Mouse (Mus musculus) monocyte, adult 5-6 weeks (primary cell): ENCODE measurements around the gene P2ry10b. TPM values are rescaled to one million over a fixed set of nuclear protein-coding genes. Genes with fewer than 3 reads are reported as not detected.

Source experiments
- ATAC-seq: fragments of 153-309, 156-312 bp; replicated peaks from 2 replicates; pipeline ENCODE4 v1.8.0; 2017; ENCODE audit warnings: mild to moderate bottlenecking; ENCODE audit not compliant: low TSS enrichment, insufficient number of reproducible peaks, severe bottlenecking, poor library complexity, low FRiP score
- total RNA-seq: library from RNA; stranded (forward); fragments of 200-1000, 200-491, 200-594 nt; gene quantifications from 3 replicates; pipeline ENCODE4 v1.2.3, GENCODE M21; 2017

P2ry10b gene
- total RNA-seq, result 34.3 to 39.3 TPM (median 36.2 TPM) in 3 replicates

DNA sequence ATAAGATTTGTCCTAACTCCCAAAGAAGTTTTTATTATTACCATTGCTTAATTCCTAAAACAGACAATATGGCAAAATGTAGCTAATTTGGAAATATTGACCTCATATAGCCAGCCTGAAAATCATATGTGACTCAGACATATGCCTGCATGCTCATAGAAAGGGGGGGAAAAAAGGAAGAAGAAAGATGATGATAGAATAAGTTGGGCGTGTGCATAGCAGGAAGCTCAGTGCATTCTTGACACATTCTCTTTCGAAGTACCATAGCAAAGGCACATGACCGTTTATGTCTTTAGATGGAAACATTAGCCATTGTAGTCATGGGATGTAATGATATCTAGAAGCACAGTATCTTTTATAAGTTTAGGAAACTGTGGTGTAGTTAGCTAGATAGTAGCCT lies at the start of gene P2ry10b:
TSS of gene P2ry10b (plus strand) at position 247 of the 400 bp plus-strand sequence.
- peak; percentile 73 for ATAC-seq

DNA sequence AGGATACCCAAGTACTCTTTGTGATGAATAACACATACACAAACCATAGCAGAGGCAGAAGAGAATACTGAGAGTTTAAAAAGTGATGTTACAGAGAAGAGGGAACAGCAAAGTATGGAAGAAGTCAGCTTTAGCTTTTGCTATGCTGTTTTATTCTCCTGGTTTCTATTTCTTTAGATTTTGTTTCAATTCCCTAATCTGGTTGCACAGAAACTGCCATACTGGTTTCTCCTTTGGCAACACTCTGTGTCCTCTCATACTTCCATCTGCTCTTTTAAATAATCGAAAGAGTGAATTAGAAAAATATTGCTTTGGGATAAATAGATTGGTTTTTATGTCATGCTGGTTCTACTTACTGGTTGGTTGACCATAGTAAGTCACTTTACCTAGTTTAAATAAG lies 32.4 kb upstream of the P2ry10b start:
- ATAC-seq, result no peak

DNA sequence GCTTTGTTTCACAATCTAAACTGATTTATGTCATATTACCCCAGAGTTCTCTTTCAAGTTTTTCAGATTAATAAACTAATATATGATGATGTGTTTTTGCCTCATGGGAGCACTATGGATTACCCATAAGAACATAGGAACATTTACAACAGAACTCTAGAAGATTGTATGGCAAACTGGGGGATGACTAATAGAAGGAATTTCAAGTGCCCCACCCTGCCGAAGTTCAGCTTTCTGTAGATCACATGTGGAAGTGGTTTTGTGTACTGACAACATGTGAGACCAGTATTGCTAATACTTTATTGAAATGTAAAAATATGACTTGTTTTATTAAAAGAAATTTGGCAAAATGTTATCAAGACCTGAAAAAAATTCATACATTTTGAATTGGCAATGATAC lies 31.7 kb upstream of the P2ry10b start:
- ATAC-seq, result no peak

DNA sequence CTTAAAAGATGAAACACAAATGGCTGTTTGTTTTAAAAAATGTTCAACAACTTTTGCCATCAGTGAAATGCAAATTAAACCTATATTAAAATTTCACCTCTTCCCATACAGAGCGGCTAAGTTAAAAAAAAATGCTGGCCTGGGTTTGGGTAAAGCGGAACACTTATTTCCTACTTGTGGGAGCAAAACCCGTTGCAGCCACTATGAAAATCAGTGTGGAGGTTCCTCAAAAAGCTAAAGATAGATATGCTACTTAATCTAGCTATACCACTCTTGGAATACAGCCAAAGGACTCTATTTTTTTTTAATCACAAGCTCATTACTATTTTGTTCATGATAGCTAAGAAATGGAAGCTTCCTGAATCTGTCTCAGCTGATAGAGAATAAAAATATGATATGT lies 5.5 kb upstream of the P2ry10b start:
- 0 out of 2 replicates have a peak, but pooled peaks have one; percentile 50 for ATAC-seq

DNA sequence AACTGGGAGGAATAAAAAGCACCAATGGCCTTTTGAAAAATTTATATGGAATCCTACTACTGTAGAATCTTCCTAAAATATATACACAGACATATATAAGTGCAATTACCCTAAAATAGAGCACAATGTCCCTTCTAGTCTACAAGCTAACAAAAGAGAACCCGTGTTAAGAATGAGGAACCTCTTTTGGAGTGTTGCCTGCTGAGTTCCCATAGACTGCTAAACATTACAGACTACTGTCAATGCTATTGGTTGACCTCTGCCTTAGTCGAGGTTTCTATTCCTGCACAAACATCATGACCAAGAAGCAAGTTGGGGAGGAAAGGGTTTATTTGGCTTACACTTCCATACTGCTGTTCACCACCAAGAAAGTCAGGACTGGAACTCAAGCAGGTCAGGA lies 4.8 kb upstream of the P2ry10b start:
- peak; percentile 90 for ATAC-seq

DNA sequence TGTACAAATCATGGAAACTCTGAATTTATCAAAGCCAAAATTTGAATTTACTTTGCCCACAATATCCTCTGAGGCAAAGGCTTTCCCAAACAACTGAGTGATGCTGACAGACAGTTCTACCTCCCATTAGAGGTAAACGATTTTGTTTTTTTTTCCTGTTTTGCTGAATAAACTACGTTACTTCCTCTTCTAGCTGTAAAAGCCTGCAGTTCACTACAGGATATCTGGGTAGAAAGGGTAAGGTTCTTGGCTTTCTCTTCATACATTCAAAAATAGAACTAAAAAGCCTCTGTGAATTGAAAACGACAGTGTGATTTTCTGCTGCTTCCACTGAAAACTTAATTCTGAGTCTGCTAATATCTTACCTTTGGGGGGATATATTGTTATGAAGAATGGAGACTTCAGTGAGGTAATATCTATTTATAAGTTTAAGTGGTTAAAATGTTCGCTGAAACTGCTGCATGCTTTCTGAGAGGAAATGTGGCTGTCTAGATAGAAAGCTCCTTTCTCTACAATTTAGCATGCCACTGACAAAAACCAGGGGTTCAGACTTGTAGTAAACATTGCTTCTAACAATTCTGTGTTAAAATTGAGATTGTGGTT lies 765 bp downstream of the P2ry10b start:
- no peak for ATAC-seq

DNA sequence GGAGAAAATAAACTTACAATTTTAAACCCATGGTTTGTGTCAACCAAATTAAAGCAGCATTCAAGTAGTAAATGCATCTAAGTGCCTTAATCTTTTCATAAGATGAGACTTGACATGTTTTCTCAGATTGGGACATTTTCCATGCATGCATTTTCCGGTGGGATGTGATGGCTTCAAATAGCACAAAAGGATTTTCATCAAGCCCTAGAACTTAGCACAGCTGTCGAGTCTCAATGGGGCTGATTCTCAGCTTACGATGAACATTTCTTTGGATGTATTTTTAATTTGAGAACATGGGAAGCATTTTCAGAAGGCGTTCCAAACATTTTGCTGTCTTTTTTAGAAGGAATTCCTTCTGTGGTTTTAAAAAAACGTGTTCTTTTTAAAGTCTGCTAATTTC lies 1.3 kb downstream of the P2ry10b start:
- no peak for ATAC-seq

DNA sequence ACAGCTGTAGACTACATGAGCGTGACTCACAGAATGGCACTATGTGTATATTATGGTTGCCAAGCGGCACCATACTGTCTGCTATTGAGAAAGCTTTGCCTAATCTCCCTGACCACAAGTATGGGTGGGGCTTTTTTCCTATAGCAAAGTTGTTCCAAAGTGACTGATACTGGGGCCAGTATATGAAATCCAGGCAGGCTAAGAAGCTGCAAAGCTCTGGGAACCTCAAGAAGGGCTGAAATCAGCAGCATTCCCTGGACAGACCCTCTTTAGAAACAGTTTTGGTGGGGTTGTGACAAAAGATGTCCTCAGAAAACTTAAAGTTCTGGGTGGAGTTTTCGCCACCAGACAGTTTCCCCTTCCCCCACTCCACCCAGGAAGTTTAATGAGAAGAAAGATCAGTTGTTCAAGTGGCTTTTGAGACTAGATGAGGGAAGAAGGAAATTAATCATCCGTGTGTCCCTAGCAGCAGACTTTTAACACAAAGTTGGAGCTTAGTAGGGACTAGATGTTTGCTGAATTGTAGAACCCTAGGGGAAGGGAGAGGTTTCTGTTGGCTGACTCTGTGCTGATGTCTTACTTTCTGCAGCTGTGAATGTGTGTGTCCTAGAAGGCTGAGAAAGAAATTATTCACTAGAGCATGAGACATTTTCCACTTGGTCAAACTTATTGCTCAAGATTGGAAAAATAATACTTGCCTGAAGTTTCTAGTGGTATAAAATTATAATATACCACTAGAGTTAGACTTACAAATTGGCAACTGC lies 2.2 kb downstream of the P2ry10b start:
- peak; percentile 91 for ATAC-seq

DNA sequence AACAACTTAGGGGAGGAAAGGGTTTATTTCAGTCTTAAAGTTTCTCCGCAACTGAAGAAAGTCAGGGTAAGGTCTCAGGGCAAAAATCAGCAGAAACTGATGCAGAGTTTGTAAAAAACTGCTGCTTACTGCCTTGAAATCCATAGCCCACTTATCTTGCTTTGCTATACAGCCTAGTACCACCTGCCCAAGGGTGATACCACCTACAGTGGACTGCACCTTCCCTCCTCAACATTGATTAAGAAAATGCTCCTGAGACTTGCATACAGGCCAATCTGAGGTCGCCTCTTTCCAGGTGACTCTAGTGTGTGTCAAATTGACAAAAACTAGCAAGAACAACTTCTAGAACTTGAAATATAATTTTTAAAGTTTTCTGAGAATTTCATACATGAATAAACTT lies 7.3 kb downstream of the P2ry10b start:
- no peak for ATAC-seq

DNA sequence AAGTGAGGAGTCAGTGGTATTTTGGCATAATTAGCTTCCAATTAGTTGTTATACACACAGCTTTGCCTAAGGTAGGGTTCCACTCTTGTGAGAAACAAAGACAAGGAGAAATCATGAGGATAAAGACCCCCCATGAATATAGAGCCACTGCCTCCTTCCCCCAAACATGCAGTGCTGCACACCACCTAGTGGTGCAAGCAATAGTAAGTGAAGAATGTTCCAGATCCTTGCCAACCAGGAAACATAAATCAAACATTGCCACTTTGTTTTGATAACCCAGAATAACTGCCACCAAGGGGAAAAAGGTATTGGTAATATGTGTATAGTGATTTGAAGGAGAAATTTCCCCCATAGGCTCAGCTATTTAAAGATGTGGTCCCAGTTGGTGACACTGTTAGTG lies 11.8 kb downstream of the P2ry10b start:
- no peak for ATAC-seq

DNA sequence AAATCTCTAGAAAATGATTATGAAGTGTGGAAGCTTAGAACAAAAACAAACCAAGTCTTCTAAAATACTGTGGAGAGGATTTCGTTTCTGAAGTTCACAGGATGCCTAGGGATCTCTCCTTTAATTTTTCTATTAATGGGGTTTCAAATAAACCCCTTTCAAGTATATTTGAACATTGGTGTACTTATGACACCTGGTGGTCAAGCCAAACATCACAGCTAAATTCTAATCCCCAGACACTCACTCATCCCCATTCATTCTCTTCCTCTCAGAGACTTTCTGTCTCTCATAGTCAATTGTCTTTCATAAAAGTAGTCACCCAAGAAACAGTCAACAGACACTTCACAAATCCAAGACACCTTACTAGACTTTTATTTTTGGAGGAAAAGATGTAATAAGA lies 19.6 kb downstream of the P2ry10b start:
- ATAC-seq, result no peak

DNA sequence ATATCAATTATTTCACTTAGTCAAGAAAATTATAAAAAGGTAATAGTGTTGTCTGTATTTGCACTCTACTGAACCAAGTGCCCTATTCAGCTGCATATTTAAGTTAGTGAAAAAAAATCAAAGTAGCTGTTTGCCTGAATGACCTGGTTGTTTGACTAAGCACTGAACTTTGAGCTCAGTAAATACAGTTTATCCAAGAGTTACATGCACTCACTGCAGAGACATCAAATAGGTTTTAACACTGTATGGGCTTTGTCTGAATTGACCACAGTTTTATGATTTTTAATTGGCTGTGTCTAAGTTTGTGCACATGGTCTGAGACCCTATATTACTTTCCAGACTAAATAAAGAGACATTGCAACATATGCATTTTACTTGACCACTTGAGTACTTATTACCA lies 20.4 kb downstream of the P2ry10b start:
- ATAC-seq, result no peak

DNA sequence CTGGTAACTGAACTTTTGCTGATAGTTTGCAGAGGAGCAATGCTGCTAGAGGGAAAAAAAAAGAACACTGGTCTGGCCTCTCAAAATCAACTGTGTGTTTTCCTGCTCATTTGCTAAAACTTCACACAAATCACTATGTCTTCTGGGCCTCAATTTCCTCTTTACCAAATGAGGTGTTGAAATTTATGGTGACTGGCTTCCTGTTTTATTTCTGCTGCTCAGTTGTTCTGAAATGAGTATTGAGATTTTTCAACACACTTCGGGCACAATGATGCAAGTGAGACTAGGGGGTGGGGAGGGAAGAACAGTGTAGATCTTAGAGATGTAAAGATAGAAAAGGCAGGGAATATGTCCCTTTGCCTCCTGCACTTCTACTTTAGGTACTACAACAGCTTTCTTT lies 30.0 kb downstream of the P2ry10b start:
- peak; percentile 86 for ATAC-seq

DNA sequence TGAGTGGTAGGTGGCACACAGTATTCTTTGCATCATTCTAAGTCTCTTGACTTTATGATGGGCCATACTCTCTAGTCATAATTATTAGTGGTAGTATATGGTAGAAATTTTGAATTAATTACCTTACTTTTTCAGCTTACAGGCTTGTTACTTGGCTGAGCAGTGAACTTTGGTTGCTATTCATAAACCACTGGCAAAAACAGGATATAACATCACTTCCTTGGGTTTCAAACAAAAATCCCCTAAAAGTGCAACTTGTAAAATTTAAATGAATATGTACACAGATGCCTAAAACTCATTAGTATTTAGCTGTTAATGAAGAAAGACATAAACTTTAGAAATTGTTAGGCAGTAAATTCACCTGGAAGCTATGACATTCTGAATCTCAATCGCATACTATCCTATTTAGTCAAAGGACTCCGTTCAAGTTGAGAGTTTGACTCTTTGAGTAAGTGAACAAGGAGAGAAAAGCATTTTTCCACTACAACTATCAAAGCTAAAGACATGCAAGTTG lies 68.9 kb downstream of the P2ry10b start:
- ATAC-seq, result peak; percentile 56; the same call in 1 of the 2 replicates

Other genes with a start within 250 kb of the P2ry10b start
- 0.58 to 1.3 TPM (median 0.67 TPM) in 3 replicates for gene Lpar4, start 228.3 kb upstream of the P2ry10b start, total RNA-seq
- gene P2ry10, start 60.4 kb upstream of the P2ry10b start, total RNA-seq, result 165 to 239 TPM (median 196 TPM) in 3 replicates
- gene Gpr174, start 107.0 kb downstream of the P2ry10b start, total RNA-seq, result 13.4 to 49.8 TPM (median 16.6 TPM) in 3 replicates